ENCODE assay signal across 8 mouse cellular contexts in the genomic region with DNA sequence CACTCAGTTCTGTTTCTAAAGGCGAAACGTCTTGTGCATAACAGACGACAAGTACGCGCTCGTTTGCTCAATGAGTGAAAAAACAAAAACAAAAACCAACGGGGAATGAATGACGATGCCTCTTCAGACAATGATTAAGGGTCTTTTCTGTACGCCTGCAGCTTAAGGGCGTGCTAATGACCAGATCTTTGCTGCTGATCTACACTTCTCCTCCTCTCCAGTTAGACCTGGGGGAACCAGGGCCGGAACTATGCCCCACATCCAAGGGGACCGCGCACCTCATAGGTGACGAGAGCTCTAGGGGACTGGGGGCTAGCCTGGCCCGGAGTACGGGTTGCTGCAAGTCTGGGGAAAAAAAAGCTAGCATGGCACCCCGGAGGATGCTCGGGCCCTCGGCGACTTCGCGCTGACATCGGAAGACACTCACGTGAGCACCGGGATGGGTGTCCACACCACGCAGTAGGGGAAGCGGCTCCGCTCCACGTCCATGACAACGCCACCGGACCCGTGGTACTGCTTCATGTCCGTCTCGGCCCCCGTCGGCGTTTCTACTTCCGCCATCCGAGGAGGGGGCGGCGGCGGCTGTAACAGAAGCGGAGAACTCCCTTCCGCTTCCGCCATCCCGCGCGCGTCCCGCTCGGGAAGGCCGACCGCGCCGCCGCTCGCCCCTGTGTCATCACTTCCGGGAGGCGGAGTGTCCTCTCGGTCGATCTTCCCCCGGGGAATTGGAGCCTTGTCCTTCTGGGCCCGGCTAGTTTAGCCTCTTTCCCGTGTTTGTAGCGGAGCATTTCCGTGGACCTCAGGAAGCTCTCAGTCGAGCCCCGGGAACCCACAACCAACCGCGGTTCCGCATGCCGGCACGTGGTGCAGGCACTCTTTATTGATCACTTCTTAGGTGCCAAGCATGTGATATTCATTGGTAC. TPM values are rescaled to one million over a fixed set of nuclear protein-coding genes. Genes with fewer than 3 reads are reported as not detected.
DNase-seq lines count a peak whose midpoint lies in the region; ATAC-seq and TF ChIP-seq lines count a peak whose summit lies in the region.

TSS of gene Tmem222 (minus strand) at position 689 of the 923 bp plus-strand sequence.

- peak within 1 kb of the TSS; percentile 68 for H3K4me2 ChIP-seq in lung, embryonic 16.5 days (ENCODE audit: low read depth, low read length)

- ATAC-seq in hematopoietic stem cell, adult 5-6 weeks (replicated peaks in 1 of 2; ENCODE audit: insufficient read depth in 1 of 2, low FRiP score in 2 of 2, low TSS enrichment in 1 of 2, low read depth in 1 of 2, poor library complexity in 2 of 2, severe bottlenecking in 2 of 2) = peak; percentile 79 to 93
- peak; percentile 96 for ATAC-seq in lung, embryonic 16.5 days (ENCODE audit: low read depth)

- H3K27me3 ChIP-seq in MEL (ENCODE audit: control insufficient read depth in 1 of 2, insufficient read depth in 2 of 2, low read length in 2 of 2) = no peaks in the 10 kb centered on the region
- H3K27me3 ChIP-seq in cerebellum, adult 2 months (ENCODE audit: control insufficient read depth, insufficient read depth, low read length) = no peaks in the 10 kb centered on the region
- no peaks in the 10 kb centered on the region for H3K27me3 ChIP-seq in lung, embryonic 16.5 days (ENCODE audit: control insufficient read depth, insufficient read depth, low read depth, low read length)

- peak; percentile 97 for DNase-seq in MEL (ENCODE audit: low read depth, low spot score)
- DNase-seq in cerebellum, adult 2 months = peak; percentile 95 to 98
- peak; percentile 96 for DNase-seq in forelimb bud, embryonic 11.5 days (ENCODE audit: low read depth, low spot score)
- DNase-seq in layer of hippocampus, adult 9-10 months (ENCODE audit: low spot score) = peak; percentile 91
- DNase-seq in ovary, postnatal 10 days (ENCODE audit: low spot score) = peak; percentile 86
- DNase-seq in thymus, postnatal 10 days (ENCODE audit: low spot score in 2 of 2) = peak; percentile 90 to 95

- peak within 1 kb of the TSS; percentile 98 for H3K9ac ChIP-seq in MEL (ENCODE audit: control insufficient read depth, low read depth, low read length, poor library complexity, severe bottlenecking)
- peak within 1 kb of the TSS; percentile 85 for H3K9ac ChIP-seq in lung, embryonic 16.5 days (ENCODE audit: low read length)

- peak; percentile 60 to 90 for TF ChIP-seq POLR2A in MEL (IDR thresholded peaks at IDR 0.05; ENCODE audit: control insufficient read depth in 1 of 2, insufficient read depth in 1 of 2, low read depth in 1 of 2, low read length in 2 of 2, poor library complexity in 1 of 2)
- peak; percentile 64; the same call in 1 of the 2 replicates for TF ChIP-seq POLR2A in cerebellum, adult 2 months (IDR thresholded peaks at IDR 0.05; ENCODE audit: borderline replicate concordance, insufficient read depth, low read length)

- H3K9me3 ChIP-seq in MEL (replicated peaks; ENCODE audit: insufficient read depth, low read length) = no peaks in the 10 kb centered on the region
- no peaks in the 10 kb centered on the region for H3K9me3 ChIP-seq in lung, embryonic 16.5 days (ENCODE audit: control insufficient read depth, low read length)

- peak in 1 of 2 experiments; percentile 53; a peak in 1 of 4 replicates for TF ChIP-seq EP300 in MEL (IDR thresholded peaks at IDR 0.05; ENCODE audit: low read depth in 1 of 2, low read length in 2 of 2)

- no peak for TF ChIP-seq CTCF in MEL (IDR thresholded peaks at IDR 0.05 in 2 of 3, conservative IDR thresholded peaks at IDR 0.05 in 1 of 3; ENCODE audit: control insufficient read depth in 1 of 3, insufficient read depth in 1 of 3, low read depth in 2 of 3, low read length in 3 of 3, poor library complexity in 1 of 3, severe bottlenecking in 1 of 3)
- TF ChIP-seq CTCF in cerebellum, adult 2 months (IDR thresholded peaks at IDR 0.05; ENCODE audit: borderline replicate concordance, insufficient read depth, low read depth, low read length) = no peak

- H3K79me2 ChIP-seq in MEL (ENCODE audit: control insufficient read depth, insufficient read depth, low read length, poor library complexity) = peaks cover 32% of the 10 kb centered on the region

- H3K4me1 ChIP-seq in MEL (ENCODE audit: control insufficient read depth in 1 of 2, insufficient read depth in 2 of 2, low read length in 2 of 2) = peaks cover 0 to 21% of the 10 kb centered on the region in 2 experiments; a peak in 3 of 4 replicates
- peaks cover 16% of the 10 kb centered on the region for H3K4me1 ChIP-seq in cerebellum, adult 2 months (ENCODE audit: control insufficient read depth, insufficient read depth, low read length)
- peaks cover 25% of the 10 kb centered on the region for H3K4me1 ChIP-seq in lung, embryonic 16.5 days (replicated peaks; ENCODE audit: control insufficient read depth, insufficient read depth, low read length)

- peaks cover 2 to 13% of the 10 kb centered on the region in 2 experiments; a peak in 3 of 4 replicates for H3K36me3 ChIP-seq in MEL (ENCODE audit: control insufficient read depth in 1 of 2, insufficient read depth in 2 of 2, low read length in 2 of 2)
- H3K36me3 ChIP-seq in lung, embryonic 16.5 days (ENCODE audit: control insufficient read depth, insufficient read depth, low read length) = no peaks in the 10 kb centered on the region

- H3K4me3 ChIP-seq in MEL (ENCODE audit: control insufficient read depth in 1 of 2, insufficient read depth in 1 of 2, low read depth in 2 of 2, low read length in 2 of 2) = peak within 1 kb of the TSS; percentile 86 to 99
- peak within 1 kb of the TSS; percentile 91 for H3K4me3 ChIP-seq in cerebellum, adult 2 months (replicated peaks; ENCODE audit: insufficient read depth, low read depth, low read length)
- H3K4me3 ChIP-seq in lung, embryonic 16.5 days (ENCODE audit: low read length) = peak within 1 kb of the TSS; percentile 75

- WGBS in cerebellum, adult 2 months = under 1% methylated on average over 73 of the region's 73 CpGs
- under 1% methylated on average over 73 of the region's 73 CpGs for WGBS in lung, embryonic 16.5 days

- no peak for TF ChIP-seq RAD21 in MEL (IDR thresholded peaks at IDR 0.05; ENCODE audit: low read depth, low read length)

- H3K27ac ChIP-seq in MEL (ENCODE audit: control insufficient read depth, low read depth, low read length) = peak within 1 kb of the TSS; percentile 93
- peak within 1 kb of the TSS; percentile 27 for H3K27ac ChIP-seq in cerebellum, adult 2 months (ENCODE audit: insufficient read depth, low read length)
- H3K27ac ChIP-seq in lung, embryonic 16.5 days (ENCODE audit: low read length) = peak within 1 kb of the TSS; percentile 88

TF ChIP-seq in MEL, 35 proteins besides CTCF, POLR2A, EP300 and RAD21 (continues in another document):
- TF ChIP-seq MAZ (IDR thresholded peaks at IDR 0.05; ENCODE audit: low read depth, low read length) (peak; percentile 70; the same call in 1 of the 2 replicates), USF2 (IDR thresholded peaks at IDR 0.05; ENCODE audit: borderline replicate concordance in 1 of 2, insufficient read depth in 1 of 2, low read depth in 1 of 2, low read length in 2 of 2) (no peak), SMC3 (IDR thresholded peaks at IDR 0.05; ENCODE audit: low read depth, low read length) (no peak), MEF2A (IDR thresholded peaks at IDR 0.05; ENCODE audit: extremely low read depth, insufficient replicate concordance, low read depth, low read length, poor library complexity, severe bottlenecking) (peak; percentile 64; the same call in 1 of the 2 replicates), MAFK (IDR thresholded peaks at IDR 0.05; ENCODE audit: borderline replicate concordance, low read depth, low read length) (no peak), ZNF384 (IDR thresholded peaks at IDR 0.05; ENCODE audit: low read depth, low read length) (no peak), MYB (IDR thresholded peaks at IDR 0.05; ENCODE audit: low read depth, low read length) (no peak), MAX (IDR thresholded peaks at IDR 0.05; ENCODE audit: low read length) (peak; percentile 40), TAL1 (IDR thresholded peaks at IDR 0.05; ENCODE audit: low read length) (no peak), RCOR1 (IDR thresholded peaks at IDR 0.05; ENCODE audit: low read depth, low read length) (0 out of 2 replicates have a peak, but pooled peaks have one; percentile 3), ELF1 (IDR thresholded peaks at IDR 0.05; ENCODE audit: low read depth, low read length) (peak; percentile 91), USF1 (IDR thresholded peaks at IDR 0.05; ENCODE audit: low read depth, low read length) (no peak), UBTF (IDR thresholded peaks at IDR 0.05; ENCODE audit: borderline replicate concordance, insufficient read depth, low read depth, low read length) (no peak), GABPA (IDR thresholded peaks at IDR 0.05; ENCODE audit: low read depth, low read length) (no peak), ZC3H11A (IDR thresholded peaks at IDR 0.05; ENCODE audit: low read depth, low read length) (no peak), ZKSCAN1 (IDR thresholded peaks at IDR 0.05; ENCODE audit: low read depth, low read length) (no peak), JUND (IDR thresholded peaks at IDR 0.05; ENCODE audit: low read depth, low read length) (no peak), MXI1 (IDR thresholded peaks at IDR 0.05; ENCODE audit: low read depth, low read length) (no peak; the same call in none of the 2 replicates), HCFC1 (IDR thresholded peaks at IDR 0.05; ENCODE audit: low read depth, low read length) (peak; percentile 97), NRF1 (IDR thresholded peaks at IDR 0.05; ENCODE audit: insufficient read depth, low read depth, low read length, poor library complexity, severe bottlenecking) (peak; percentile 48; the same call in 1 of the 2 replicates), TCF12 (IDR thresholded peaks at IDR 0.05; ENCODE audit: low read depth, low read length) (peak; percentile 79), POLR2AphosphoS5 (IDR thresholded peaks at IDR 0.05; ENCODE audit: borderline replicate concordance, low read depth, low read length) (peak; percentile 49; the same call in 1 of the 2 replicates), CHD1 (IDR thresholded peaks at IDR 0.05; ENCODE audit: low read depth, low read length) (no peak), POLR2AphosphoS2 (IDR thresholded peaks at IDR 0.05; ENCODE audit: low read length) (peak; percentile 88), BHLHE40 (IDR thresholded peaks at IDR 0.05; ENCODE audit: borderline replicate concordance, low read depth, low read length) (peak; percentile 49; the same call in 1 of the 2 replicates), CHD2 (IDR thresholded peaks at IDR 0.05; ENCODE audit: low read length) (no peak)

RNA-seq across cellular contexts. Expression of gene Tmem222, which starts in this region (rescaled TPM):
- 45.1 and 51.8 TPM in 2 replicates for total RNA-seq in MEL (2012; rRNA removed)
- polyA plus RNA-seq in MEL (2012; ENCODE audit: insufficient read depth in 1 of 2, insufficient read length in 2 of 2, low read depth in 1 of 2, low replicate concordance in 2 of 2, missing spikeins in 1 of 2) = 10 to 100 TPM in 1 of 2 experiments, not detected in 1; 69.2 TPM
- 152 and 153 TPM in 2 replicates for polyA plus RNA-seq in cerebellum, adult 2 months (2012; rRNA removed)
- total RNA-seq in hematopoietic stem cell, adult 5-6 weeks (2017) = 11.6 and 21.5 TPM in 2 replicates
- polyA plus RNA-seq in lung, embryonic 16.5 days (2015; fragmentation: Nextera tagmentation; extraction: Ambion mirVana) = 75.9 and 79.3 TPM in 2 replicates

Comparison
In these comparisons a context has a peak if more than half of its experiments do, and no peak if none do; other contexts are left out.
1. Peak in every context shown above with its lines: DNase-seq, ATAC-seq, H3K4me3 ChIP-seq and H3K27ac ChIP-seq.
2. H3K27ac ChIP-seq: peak in every context shown above with its lines; median percentile 93 in MEL; 88 in lung, embryonic 16.5 days; 27 in cerebellum, adult 2 months.